Comparison of ENCODE assay signal across 46 mouse cellular contexts in genomic region chr16:65550814-65551213, GRCm38 (mm10). TPM values are rescaled to one million over a fixed set of nuclear protein-coding genes. Genes with fewer than 3 reads are reported as not detected.
"Had no signal": no experiment of that assay in that cellular context is flagged by ENCODE, and none has a peak within 500 bp of the region (broad histone marks: within the 10 kb centered on the region; RNA-seq: fewer than 3 reads in every experiment).

No protein-coding gene starts in this region.

- H3K4me2 ChIP-seq: limb, embryonic 12.5 days; limb, embryonic 13.5 days; limb, embryonic 15.5 days; liver, embryonic 11.5 days; liver, embryonic 12.5 days; liver, embryonic 13.5 days; liver, embryonic 15.5 days; lung, embryonic 14.5 days; lung, embryonic 15.5 days; midbrain, embryonic 11.5 days; midbrain, embryonic 12.5 days; midbrain, embryonic 13.5 days; midbrain, embryonic 15.5 days; neural tube, embryonic 12.5 days had no signal

- ATAC-seq: liver, embryonic 12.5 days; liver, postnatal 0 days; lung, postnatal 0 days; midbrain, embryonic 13.5 days; midbrain, embryonic 15.5 days; midbrain, embryonic 16.5 days had no signal

- H3K4me1 ChIP-seq: limb, embryonic 10.5 days; limb, embryonic 12.5 days; limb, embryonic 13.5 days; limb, embryonic 15.5 days; liver, embryonic 12.5 days; liver, embryonic 13.5 days; liver, embryonic 15.5 days; lung, embryonic 15.5 days; midbrain, embryonic 10.5 days; midbrain, embryonic 12.5 days; midbrain, embryonic 13.5 days; midbrain, embryonic 15.5 days; neural tube, embryonic 12.5 days had no signal

- H3K36me3 ChIP-seq: limb, embryonic 10.5 days; liver, embryonic 12.5 days; liver, embryonic 13.5 days; lung, embryonic 15.5 days; midbrain, embryonic 10.5 days; midbrain, embryonic 12.5 days; midbrain, embryonic 13.5 days; midbrain, embryonic 15.5 days; neural tube, embryonic 12.5 days had no signal

- DNase-seq: left cerebral cortex, postnatal 4 days; liver; liver, embryonic 13.5 days; liver, postnatal 0 days; lung, adult 18-20 months; lung, adult 2 months; lung, embryonic 14.5 days; lung, postnatal 10 days; lung, postnatal 14 days; lung, postnatal 36 days; lung, postnatal 4 days; midbrain, embryonic 14.5 days had no signal

- H3K27me3 ChIP-seq: limb, embryonic 12.5 days; limb, embryonic 13.5 days; limb, embryonic 15.5 days; liver, embryonic 12.5 days; liver, embryonic 13.5 days; liver, embryonic 15.5 days; lung, embryonic 15.5 days; megakaryocyte, embryonic 14.5 days; midbrain, embryonic 12.5 days; midbrain, embryonic 13.5 days; midbrain, embryonic 15.5 days; neural tube, embryonic 12.5 days had no signal

- H3K27ac ChIP-seq: limb, embryonic 10.5 days; limb, embryonic 12.5 days; limb, embryonic 13.5 days; limb, embryonic 15.5 days; liver, embryonic 12.5 days; liver, embryonic 13.5 days; liver, embryonic 14.5 days; liver, embryonic 15.5 days; lung, embryonic 15.5 days; macrophage; midbrain, embryonic 10.5 days; midbrain, embryonic 12.5 days; midbrain, embryonic 13.5 days; midbrain, embryonic 15.5 days; neural tube, embryonic 12.5 days had no signal

- H3K9ac ChIP-seq: limb, embryonic 12.5 days; limb, embryonic 13.5 days; limb, embryonic 15.5 days; liver, embryonic 12.5 days; liver, embryonic 13.5 days; liver, embryonic 14.5 days; liver, embryonic 15.5 days; liver, postnatal 0 days; lung, embryonic 14.5 days; lung, embryonic 15.5 days; midbrain, embryonic 12.5 days; midbrain, embryonic 13.5 days; midbrain, embryonic 15.5 days; neural tube, embryonic 12.5 days had no signal

- H3K9me3 ChIP-seq: limb, embryonic 10.5 days; limb, embryonic 12.5 days; limb, embryonic 13.5 days; limb, embryonic 15.5 days; liver, embryonic 12.5 days; liver, embryonic 13.5 days; liver, embryonic 15.5 days; lung, embryonic 15.5 days; megakaryocyte, embryonic 14.5 days; midbrain, embryonic 10.5 days; midbrain, embryonic 12.5 days; midbrain, embryonic 13.5 days; midbrain, embryonic 15.5 days; neural tube, embryonic 12.5 days had no signal

- H3K4me3 ChIP-seq: limb, embryonic 10.5 days; limb, embryonic 12.5 days; limb, embryonic 13.5 days; limb, embryonic 15.5 days; liver, embryonic 12.5 days; liver, embryonic 13.5 days; liver, embryonic 15.5 days; lung, embryonic 15.5 days; megakaryocyte, embryonic 14.5 days; midbrain, embryonic 10.5 days; midbrain, embryonic 12.5 days; midbrain, embryonic 13.5 days; midbrain, embryonic 15.5 days; myocyte; neural tube, embryonic 12.5 days had no signal

RNA-seq across cellular contexts. Expression of gene Pou1f1, which starts 30.5 kb away (rescaled TPM):
- total RNA-seq: left cerebral cortex, postnatal 10 days; left cerebral cortex, postnatal 14 days; left cerebral cortex, postnatal 25 days; left cerebral cortex, postnatal 36 days; left cerebral cortex, postnatal 4 days; liver, adult 2 months; megakaryocyte progenitor cell, adult 5-6 weeks; megakaryocyte, adult 5-6 weeks; megakaryocyte-erythroid progenitor cell, adult 5-6 weeks; midbrain, postnatal 0 days; monocyte, adult 5-6 weeks had no signal
- polyA plus RNA-seq: limb, embryonic 10.5 days; limb, embryonic 11.5 days; limb, embryonic 12.5 days; liver, adult 2 months; liver, embryonic 11.5 days; liver, embryonic 12.5 days; liver, embryonic 13.5 days; liver, embryonic 14.5 days; liver, embryonic 15.5 days; liver, embryonic 16.5 days; liver, postnatal 0 days; lung, adult 2 months; lung, embryonic 14.5 days; lung, embryonic 15.5 days; lung, embryonic 16.5 days; lung, postnatal 0 days; macrophage; midbrain, embryonic 10.5 days; midbrain, embryonic 11.5 days; midbrain, embryonic 12.5 days; midbrain, embryonic 13.5 days; midbrain, embryonic 14.5 days; midbrain, embryonic 16.5 days; midbrain, postnatal 0 days; myocyte; neural tube, embryonic 11.5 days; neural tube, embryonic 12.5 days had no signal
